Mouse (Mus musculus): ENCODE data around the gene 2610528J11Rik.

DNA sequence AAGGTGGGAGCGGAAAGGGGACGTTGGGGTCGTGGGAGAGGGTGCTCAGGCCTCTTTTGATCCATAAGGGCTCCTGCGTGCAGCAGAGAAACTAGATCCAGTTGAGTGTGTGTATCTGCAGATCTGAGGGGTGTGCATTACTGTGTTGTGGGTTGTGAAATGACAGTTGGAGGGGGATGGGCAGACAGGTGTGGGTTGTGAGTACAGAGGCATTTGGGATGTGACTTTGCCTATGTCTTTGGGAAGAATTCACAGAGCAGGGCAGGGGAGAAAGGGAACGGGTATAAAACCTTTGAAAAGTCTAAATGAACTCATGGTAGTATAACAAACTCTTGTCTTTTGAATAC is 509 bp downstream of the 2610528J11Rik start:
- TF ChIP-seq CTCF (IDR thresholded peaks at IDR 0.05) (no peak), POLR2A (IDR thresholded peaks at IDR 0.05; ENCODE audit: insufficient read depth, low read depth, low read length) (no peak)
